Mouse (Mus musculus): ENCODE measurements around the gene Igf2r.

Igf2r gene

GRCm38 (mm10) chr17:12782861-12783847 is 13.7 kb upstream of the Igf2r start:
- DNase-seq (ENCODE audit: low spot score in 2 of 2) = peak in 1 of 2 experiments; percentile 48

- DNase-seq (ENCODE audit: low spot score in 2 of 2) = no peak
Observed at GRCm38 (mm10) chr17:12781101-12781500, 11.6 kb upstream of the Igf2r start.

- DNase-seq (ENCODE audit: low spot score in 2 of 2) = no peak
Observed at GRCm38 (mm10) chr17:12780125-12780524, 10.7 kb upstream of the Igf2r start.

- no peak for DNase-seq (ENCODE audit: low spot score in 2 of 2)
Observed at GRCm38 (mm10) chr17:12779442-12779841, 10.0 kb upstream of the Igf2r start.

- no peak for DNase-seq (ENCODE audit: low spot score in 2 of 2)
Observed at GRCm38 (mm10) chr17:12773956-12774355, 4.5 kb upstream of the Igf2r start.

- DNase-seq (ENCODE audit: low spot score in 2 of 2) = no peak
Observed at GRCm38 (mm10) chr17:12770500-12770899, 1.0 kb upstream of the Igf2r start.

- DNase-seq (ENCODE audit: low spot score in 2 of 2) = no peak
Observed at GRCm38 (mm10) chr17:12768415-12769379, 767 bp downstream of the Igf2r start.

- DNase-seq (ENCODE audit: low spot score in 2 of 2) = no peak
Observed at GRCm38 (mm10) chr17:12767294-12767852, 2.1 kb downstream of the Igf2r start.

- DNase-seq (ENCODE audit: low spot score in 2 of 2) = no peak
Observed at GRCm38 (mm10) chr17:12763412-12763811, 6.1 kb downstream of the Igf2r start.

GRCm38 (mm10) chr17:12760355-12761146 is 8.9 kb downstream of the Igf2r start:
- DNase-seq (ENCODE audit: low spot score in 2 of 2) = no peak

GRCm38 (mm10) chr17:12759646-12760074 is 9.8 kb downstream of the Igf2r start:
- no peak for DNase-seq (ENCODE audit: low spot score in 2 of 2)

- DNase-seq (ENCODE audit: low spot score in 2 of 2) = no peak
Observed at GRCm38 (mm10) chr17:12758701-12759455, 10.6 kb downstream of the Igf2r start.

- DNase-seq (ENCODE audit: low spot score in 2 of 2) = peak in 1 of 2 experiments; percentile 26
Observed at GRCm38 (mm10) chr17:12757990-12758389, 11.5 kb downstream of the Igf2r start.

GRCm38 (mm10) chr17:12757161-12757560 is 12.3 kb downstream of the Igf2r start:
- DNase-seq (ENCODE audit: low spot score in 2 of 2) = no peak

GRCm38 (mm10) chr17:12755951-12756350 is 13.5 kb downstream of the Igf2r start:
- DNase-seq (ENCODE audit: low spot score in 2 of 2) = no peak

GRCm38 (mm10) chr17:12755146-12755545 is 14.3 kb downstream of the Igf2r start:
- DNase-seq (ENCODE audit: low spot score in 2 of 2) = no peak

GRCm38 (mm10) chr17:12754243-12755007 is 15.0 kb downstream of the Igf2r start:
- no peak for DNase-seq (ENCODE audit: low spot score in 2 of 2)

GRCm38 (mm10) chr17:12753050-12753449 is 16.4 kb downstream of the Igf2r start:
- DNase-seq (ENCODE audit: low spot score in 2 of 2) = no peak

- no peak for DNase-seq (ENCODE audit: low spot score in 2 of 2)
Observed at GRCm38 (mm10) chr17:12751641-12752040, 17.8 kb downstream of the Igf2r start.

Data from spleen, postnatal 10 days (tissue).